Mouse (Mus musculus) left cerebral cortex, postnatal 14 days (tissue): ENCODE results near the gene Lrp8. TPM values are rescaled to one million over a fixed set of nuclear protein-coding genes. Genes with fewer than 3 reads are reported as not detected.

Experiments used
- DNase-seq, 2 experiments: peaks; one replicate each; pipeline ENCODE4 v3.0.0; 2021 to 2022; ENCODE audit warnings: low spot score in 2 of 2, mixed read lengths in 1 of 2
- intact Hi-C: fragments of 180-260 bp; cut with DNase I; formaldehyde crosslinking; loops from one replicate; pipeline ENCODE4 v1.15.1; 2025
- total RNA-seq, 2 experiments: library from RNA; stranded (reverse); gene quantifications; 2 replicates each; pipeline ENCODE4 v1.2.3; 2021

Lrp8 gene
- total RNA-seq, 2 experiments from 2014 or later: 123 to 136 TPM

GRCm38 (mm10) chr4:107889731-107890432 lies 87.8 kb downstream of the Lrp8 start, which contains the start of gene 0610037L13Rik:
TSS of gene 0610037L13Rik (plus strand) at chr4:107889813.
- intact Hi-C loops: loop anchor here (10.0 kb wide), 1 partner anchor 435 kb away; the partner anchor contains the start of gene Coa7
- peak; percentile 92 to 94 for DNase-seq

GRCm38 (mm10) chr4:107892663-107893062 lies 90.6 kb downstream of the Lrp8 start:
- intact Hi-C loops: loop anchor here (10.0 kb wide), 1 partner anchor 432 kb away; the partner anchor contains the start of gene Coa7
- peak in 1 of 2 experiments; percentile 30 for DNase-seq

DNA sequence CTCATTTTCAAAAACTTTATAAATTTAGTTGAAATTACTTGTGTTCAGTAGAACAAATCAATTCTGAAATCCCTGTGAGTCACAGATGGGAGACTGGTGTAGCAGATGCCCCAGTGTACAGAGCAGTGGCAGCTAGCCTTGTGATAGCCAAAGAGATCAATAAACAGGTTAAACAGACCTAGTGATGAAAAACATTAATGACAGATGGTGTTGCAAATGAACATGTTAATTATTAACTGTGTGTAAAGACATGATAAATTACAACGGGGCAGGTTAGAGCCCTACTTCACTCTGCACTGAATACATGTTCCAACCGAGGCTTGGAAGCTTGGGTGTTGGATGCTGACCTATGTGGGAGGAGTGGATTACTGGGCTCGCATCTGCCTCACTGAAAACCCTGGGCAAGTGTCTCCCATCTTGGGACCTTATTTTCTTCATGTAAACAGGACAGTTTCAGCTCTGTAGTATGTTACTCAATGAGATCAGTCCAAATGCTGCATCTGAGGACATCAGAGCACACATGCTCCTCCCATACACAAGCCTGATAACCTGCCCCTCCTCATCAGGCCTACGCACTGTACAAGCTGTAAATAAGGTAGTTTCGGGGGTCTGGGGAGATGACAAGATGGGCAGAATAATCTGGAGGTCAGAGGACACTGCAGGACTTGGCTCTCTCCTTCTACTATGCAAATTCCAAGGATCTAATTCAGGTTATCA lies 97.3 kb downstream of the Lrp8 start:
- intact Hi-C loops: loop anchor here (10.0 kb wide), 1 partner anchor 425 kb away; the partner anchor contains the start of gene Coa7
- no peak for DNase-seq

DNA sequence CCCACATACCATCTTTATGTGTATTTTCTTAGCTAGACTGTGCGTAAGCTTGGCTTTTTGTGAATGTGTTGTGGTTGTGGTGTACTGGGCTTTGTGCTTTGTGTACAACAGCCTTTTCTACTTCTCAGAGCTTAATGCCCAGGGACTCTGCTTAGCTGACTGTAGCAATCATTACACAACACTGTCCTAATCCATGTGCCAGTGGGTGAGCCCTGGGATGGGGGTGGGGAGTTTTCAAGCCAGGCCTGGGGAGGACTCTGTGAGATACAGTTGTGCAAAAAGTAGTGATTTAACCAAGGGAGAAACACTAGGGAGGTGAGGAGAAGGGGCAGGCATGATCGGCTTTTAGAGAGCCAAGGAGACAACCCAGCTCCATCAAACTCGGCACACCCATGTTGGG lies 98.1 kb downstream of the Lrp8 start:
- intact Hi-C loops: no loop called here
- DNase-seq: no peak

DNA sequence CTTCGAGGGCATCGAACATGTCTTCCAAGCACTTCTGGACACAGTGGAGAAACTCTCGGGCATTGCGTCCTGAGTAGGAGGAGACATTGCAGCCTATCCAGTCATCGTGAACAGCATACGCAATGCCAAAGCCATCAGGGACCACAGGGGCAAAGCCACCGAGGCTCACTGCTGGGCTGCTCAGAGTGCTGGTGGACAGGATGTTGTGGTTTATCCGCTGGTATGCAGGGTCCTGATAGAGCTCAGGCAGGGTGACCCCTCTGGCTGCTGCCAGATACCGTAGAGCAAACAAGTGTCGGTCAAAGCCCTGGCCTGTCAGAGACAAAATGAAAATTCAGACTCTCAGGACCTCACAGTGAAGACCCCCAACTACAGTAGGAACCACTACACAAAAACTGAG lies 102.2 kb downstream of the Lrp8 start:
- DNase-seq: no peak
- intact Hi-C loops: no loop called here

GRCm38 (mm10) chr4:107906561-107906960 lies 104.5 kb downstream of the Lrp8 start:
- no peak for DNase-seq

GRCm38 (mm10) chr4:107910020-107910419 lies 108.0 kb downstream of the Lrp8 start:
- DNase-seq: no peak
- intact Hi-C loops: no loop called here

More at GRCm38 (mm10) chr4:107906561-107906960, 104.5 kb downstream of the Lrp8 start:
- intact Hi-C loops: no loop called here

GRCm38 (mm10) chr4:107920336-107920735 lies 118.3 kb downstream of the Lrp8 start:
- intact Hi-C loops: loop anchor here (10.0 kb wide), 1 partner anchor 294 kb away; the partner anchor contains the start of gene Zyg11a
- no peak for DNase-seq

DNA sequence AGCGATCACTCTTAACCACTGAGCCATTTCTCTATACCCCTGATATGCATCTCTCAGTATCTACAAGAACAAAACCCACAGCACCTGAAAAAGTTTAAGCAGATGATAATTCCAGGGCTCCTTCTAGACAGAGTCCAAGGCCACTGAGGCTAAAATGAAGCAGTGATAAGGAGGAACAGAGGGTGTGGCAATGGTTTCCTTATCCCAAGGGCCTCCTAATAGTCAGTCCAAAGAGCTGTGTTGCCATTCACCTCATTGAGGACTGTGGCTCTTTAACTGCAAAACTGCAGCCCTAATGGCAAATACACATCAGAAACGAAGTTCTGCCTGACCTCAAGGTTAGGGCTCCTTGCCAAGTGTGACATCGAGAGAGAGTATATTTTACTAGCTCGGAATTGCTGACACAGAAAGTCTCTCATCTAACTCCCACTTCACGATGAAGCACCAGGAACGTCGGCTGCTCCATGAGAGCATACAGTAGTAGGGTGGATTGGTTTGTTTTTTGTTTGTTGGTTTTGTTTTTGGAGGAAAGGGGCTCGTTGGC lies 119.2 kb downstream of the Lrp8 start:
- no peak for DNase-seq
- intact Hi-C loops: loop anchor here (10.0 kb wide), 1 partner anchor 294 kb away; the partner anchor contains the start of gene Zyg11a

DNA sequence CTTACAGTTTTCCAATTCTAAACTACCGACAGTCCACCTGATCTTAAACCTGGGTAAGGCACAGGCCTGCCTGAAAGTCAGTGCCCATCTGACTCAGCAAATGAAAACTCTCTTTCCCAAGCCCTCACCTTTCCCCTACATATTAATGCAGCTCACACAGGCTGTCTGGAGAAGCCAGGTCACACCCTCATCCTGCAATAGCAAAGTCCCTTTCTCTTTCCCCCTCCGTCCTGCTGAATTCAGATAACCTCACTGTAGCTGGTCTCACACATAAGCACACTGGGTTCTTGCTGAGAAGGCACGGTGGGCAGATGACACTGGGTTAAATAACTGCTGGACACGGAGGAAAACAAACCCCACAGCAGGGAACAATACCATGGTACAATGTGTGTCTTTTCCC lies 119.9 kb downstream of the Lrp8 start:
- intact Hi-C loops: loop anchor here (10.0 kb wide), 1 partner anchor 293 kb away; the partner anchor contains the start of gene Zyg11a
- no peak for DNase-seq

- intact Hi-C loops: loop anchor here (10.0 kb wide), 1 partner anchor 292 kb away; the partner anchor contains the start of gene Zyg11a
- DNase-seq: peak; percentile 76 to 85
Measured at GRCm38 (mm10) chr4:107923145-107923802, 121.2 kb downstream of the Lrp8 start, which contains the start of gene Cpt2. TSS of gene Cpt2 (minus strand) at chr4:107923610.

- intact Hi-C loops: loop anchor here (10.0 kb wide), 1 partner anchor 291 kb away; the partner anchor contains the start of gene Zyg11a
- DNase-seq: no peak
Measured at GRCm38 (mm10) chr4:107923803-107924194, 121.7 kb downstream of the Lrp8 start.

Other genes starting within 250 kb of the Lrp8 start
- gene Dmrtb1, start 118.0 kb upstream of the Lrp8 start, total RNA-seq: 1 to 10 TPM; 3.4 to 4.0 TPM
- 10 to 100 TPM; 38.0 to 40.0 TPM for gene Magoh, start 77.5 kb downstream of the Lrp8 start, total RNA-seq
- 10 to 100 TPM; 57.9 to 59.3 TPM for gene 0610037L13Rik, start 87.6 kb downstream of the Lrp8 start, total RNA-seq
- 1 to 10 TPM; 7.6 TPM for gene Cpt2, start 121.3 kb downstream of the Lrp8 start, total RNA-seq
- under 1 TPM in 1 of 2 experiments, not detected in 1; 0.37 TPM for gene Slc1a7, start 166.1 kb downstream of the Lrp8 start, total RNA-seq